Mouse (Mus musculus): ENCODE data around the gene Gm815. TPM values are rescaled to one million over a fixed set of nuclear protein-coding genes. Genes with fewer than 3 reads are reported as not detected.

Gene Gm815
- polyA plus RNA-seq, 1 experiment, result not detected

DNA sequence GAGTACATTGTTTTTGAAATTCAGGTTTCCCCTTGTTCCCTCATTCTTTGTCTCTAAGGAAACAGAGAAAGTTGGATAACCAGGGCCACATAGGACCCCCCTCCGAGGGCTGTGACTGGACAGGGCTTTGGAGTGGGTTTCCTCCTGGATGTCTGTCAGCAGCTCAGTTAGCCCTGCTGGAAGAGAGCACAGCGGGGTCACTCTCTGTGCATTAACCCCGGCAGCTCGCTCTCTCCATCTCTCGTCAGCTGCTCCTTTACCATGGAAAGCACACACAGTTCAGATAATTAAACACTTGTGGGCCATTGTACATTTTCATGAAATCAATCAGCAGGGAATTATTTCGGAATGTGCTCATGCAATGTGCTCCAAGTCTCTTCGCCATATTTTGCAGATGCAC lies 15.4 kb upstream of the Gm815 start:
- no peak overlapping the region for H3ac ChIP-seq (ENCODE audit: control insufficient read depth, insufficient read length, low read depth)
- TF ChIP-seq CEBPB (IDR thresholded peaks at IDR 0.05; ENCODE audit: low read depth) (no peak), USF1 (IDR thresholded peaks at IDR 0.05; ENCODE audit: low read depth) (no peak), CTCF (IDR thresholded peaks at IDR 0.05; ENCODE audit: control insufficient read depth, insufficient read depth, insufficient read length) (no peak), MAX (IDR thresholded peaks at IDR 0.05) (no peak), MYOG (IDR thresholded peaks at IDR 0.05; ENCODE audit: control insufficient read depth, extremely low read depth, insufficient read length) (no peak), MYOD1 (IDR thresholded peaks at IDR 0.05; ENCODE audit: control insufficient read depth, insufficient read length, low read depth) (no peak), FOSL1 (IDR thresholded peaks at IDR 0.05; ENCODE audit: insufficient read depth, low read length, poor library complexity, severe bottlenecking) (no peak)
- H3K27me3 ChIP-seq (ENCODE audit: control insufficient read depth, insufficient read depth, insufficient read length), result no peaks in the 10 kb centered on the region
- no peaks in the 10 kb centered on the region for H3K79me3 ChIP-seq (ENCODE audit: low read depth)
- H3K4me3 ChIP-seq (ENCODE audit: insufficient read depth, poor library complexity, severe bottlenecking), result no peak overlapping the region
- no peaks in the 10 kb centered on the region for H3K36me3 ChIP-seq (ENCODE audit: control insufficient read depth, insufficient read depth)
- H3K79me2 ChIP-seq (ENCODE audit: control insufficient read depth, insufficient read depth), result no peaks in the 10 kb centered on the region

DNA sequence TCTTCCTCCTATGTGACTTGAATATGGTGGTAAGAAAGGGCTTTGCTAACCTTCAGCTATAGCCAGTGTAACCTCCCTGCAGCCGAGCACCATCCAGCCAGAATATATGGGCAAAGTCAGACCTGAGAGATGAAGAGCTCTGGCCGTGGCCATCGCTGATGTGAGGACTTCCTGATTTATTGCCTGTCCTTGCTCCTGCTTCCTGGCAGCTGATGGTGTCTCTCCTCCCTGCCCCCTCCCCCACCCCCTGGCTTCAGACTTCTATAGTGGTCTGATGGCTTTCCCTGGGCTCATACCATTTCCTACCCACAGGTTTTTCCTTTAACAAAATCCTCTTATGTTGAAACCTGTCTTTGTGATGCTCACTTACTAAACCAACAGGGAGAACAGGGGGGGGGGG lies 14.6 kb upstream of the Gm815 start:
- Histone ChIP-seq H3K79me3 (ENCODE audit: low read depth) (no peaks in the 10 kb centered on the region), H3K79me2 (ENCODE audit: control insufficient read depth, insufficient read depth) (no peaks in the 10 kb centered on the region)
- TF ChIP-seq USF1 (IDR thresholded peaks at IDR 0.05; ENCODE audit: low read depth) (no peak), MYOG (IDR thresholded peaks at IDR 0.05; ENCODE audit: control insufficient read depth, extremely low read depth, insufficient read length) (no peak), CEBPB (IDR thresholded peaks at IDR 0.05; ENCODE audit: low read depth) (no peak), MYOD1 (IDR thresholded peaks at IDR 0.05; ENCODE audit: control insufficient read depth, insufficient read length, low read depth) (no peak), CTCF (IDR thresholded peaks at IDR 0.05; ENCODE audit: control insufficient read depth, insufficient read depth, insufficient read length) (no peak), MAX (IDR thresholded peaks at IDR 0.05) (no peak), FOSL1 (IDR thresholded peaks at IDR 0.05; ENCODE audit: insufficient read depth, low read length, poor library complexity, severe bottlenecking) (no peak)

DNA sequence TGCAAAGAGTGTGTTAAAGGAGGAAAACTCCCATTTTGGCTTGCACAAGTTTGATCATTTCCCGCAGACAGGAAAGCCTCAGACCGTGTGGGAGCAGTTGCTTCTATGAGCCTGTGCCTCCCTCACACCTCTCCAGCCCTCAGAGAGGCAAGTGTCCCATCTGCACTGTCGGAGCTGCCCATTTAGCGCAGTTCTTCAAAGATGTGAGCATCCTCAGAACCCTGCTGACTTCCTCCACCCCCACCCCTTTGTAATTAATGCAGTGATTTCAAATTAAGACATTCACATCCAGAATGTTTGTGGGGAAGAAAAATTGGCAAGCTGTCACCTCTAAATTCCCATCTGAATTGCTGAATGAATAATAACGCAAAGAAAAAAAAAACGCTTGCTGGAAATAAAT lies 12.8 kb upstream of the Gm815 start:
- no peak overlapping the region for H3ac ChIP-seq (ENCODE audit: control insufficient read depth, insufficient read length, low read depth)
- no peaks in the 10 kb centered on the region for H3K27me3 ChIP-seq (ENCODE audit: control insufficient read depth, insufficient read depth, insufficient read length)
- H3K4me3 ChIP-seq (ENCODE audit: insufficient read depth, poor library complexity, severe bottlenecking), result no peak overlapping the region
- no peaks in the 10 kb centered on the region for H3K79me3 ChIP-seq (ENCODE audit: low read depth)
- H3K36me3 ChIP-seq (ENCODE audit: control insufficient read depth, insufficient read depth), result no peaks in the 10 kb centered on the region
- no peaks in the 10 kb centered on the region for H3K79me2 ChIP-seq (ENCODE audit: control insufficient read depth, insufficient read depth)
- TF ChIP-seq CTCF (IDR thresholded peaks at IDR 0.05; ENCODE audit: control insufficient read depth, insufficient read depth, insufficient read length) (no peak), CEBPB (IDR thresholded peaks at IDR 0.05; ENCODE audit: low read depth) (no peak), MYOG (IDR thresholded peaks at IDR 0.05; ENCODE audit: control insufficient read depth, extremely low read depth, insufficient read length) (no peak), MYOD1 (IDR thresholded peaks at IDR 0.05; ENCODE audit: control insufficient read depth, insufficient read length, low read depth) (no peak), MAX (IDR thresholded peaks at IDR 0.05) (no peak), USF1 (IDR thresholded peaks at IDR 0.05; ENCODE audit: low read depth) (no peak), FOSL1 (IDR thresholded peaks at IDR 0.05; ENCODE audit: insufficient read depth, low read length, poor library complexity, severe bottlenecking) (no peak)

More for the DNA sequence above, 14.6 kb upstream of the Gm815 start:
- Histone ChIP-seq H3K36me3 (ENCODE audit: control insufficient read depth, insufficient read depth) (no peaks in the 10 kb centered on the region), H3K27me3 (ENCODE audit: control insufficient read depth, insufficient read depth, insufficient read length) (no peaks in the 10 kb centered on the region), H3ac (ENCODE audit: control insufficient read depth, insufficient read length, low read depth) (no peak overlapping the region), H3K4me3 (ENCODE audit: insufficient read depth, poor library complexity, severe bottlenecking) (no peak overlapping the region)

DNA sequence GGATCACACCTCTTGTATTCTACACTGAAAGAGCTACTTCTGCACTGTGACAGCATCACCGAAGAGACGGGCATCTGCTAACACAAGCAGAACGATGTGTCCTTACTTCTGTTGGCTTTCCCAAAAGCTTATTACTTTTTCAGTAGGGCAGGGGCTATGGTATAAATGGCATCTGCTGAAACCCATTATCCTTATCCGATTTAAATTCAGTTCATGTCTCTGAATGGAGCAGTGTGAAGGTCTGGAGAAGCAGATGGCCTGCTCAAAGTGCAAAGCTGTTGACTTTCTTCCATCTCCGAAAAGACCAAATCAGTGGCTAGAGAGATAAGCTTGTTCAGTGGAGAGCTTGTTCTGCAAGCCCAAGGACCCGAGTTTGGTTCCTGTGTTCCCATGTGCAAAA lies 10.1 kb upstream of the Gm815 start:
- no peaks in the 10 kb centered on the region for H3K79me2 ChIP-seq (ENCODE audit: control insufficient read depth, insufficient read depth)
- no peak overlapping the region for H3K4me3 ChIP-seq (ENCODE audit: insufficient read depth, poor library complexity, severe bottlenecking)
- H3ac ChIP-seq (ENCODE audit: control insufficient read depth, insufficient read length, low read depth), result no peak overlapping the region
- H3K27me3 ChIP-seq (ENCODE audit: control insufficient read depth, insufficient read depth, insufficient read length), result no peaks in the 10 kb centered on the region
- H3K36me3 ChIP-seq (ENCODE audit: control insufficient read depth, insufficient read depth), result no peaks in the 10 kb centered on the region
- no peaks in the 10 kb centered on the region for H3K79me3 ChIP-seq (ENCODE audit: low read depth)
- TF ChIP-seq MYOG (IDR thresholded peaks at IDR 0.05; ENCODE audit: control insufficient read depth, extremely low read depth, insufficient read length), result no peak
- no peak for TF ChIP-seq CTCF (IDR thresholded peaks at IDR 0.05; ENCODE audit: control insufficient read depth, insufficient read depth, insufficient read length)
- TF ChIP-seq MYOD1 (IDR thresholded peaks at IDR 0.05; ENCODE audit: control insufficient read depth, insufficient read length, low read depth), result no peak
- no peak for TF ChIP-seq CEBPB (IDR thresholded peaks at IDR 0.05; ENCODE audit: low read depth)
- no peak for TF ChIP-seq FOSL1 (IDR thresholded peaks at IDR 0.05; ENCODE audit: insufficient read depth, low read length, poor library complexity, severe bottlenecking)
- TF ChIP-seq MAX (IDR thresholded peaks at IDR 0.05), result no peak
- TF ChIP-seq USF1 (IDR thresholded peaks at IDR 0.05; ENCODE audit: low read depth), result no peak

DNA sequence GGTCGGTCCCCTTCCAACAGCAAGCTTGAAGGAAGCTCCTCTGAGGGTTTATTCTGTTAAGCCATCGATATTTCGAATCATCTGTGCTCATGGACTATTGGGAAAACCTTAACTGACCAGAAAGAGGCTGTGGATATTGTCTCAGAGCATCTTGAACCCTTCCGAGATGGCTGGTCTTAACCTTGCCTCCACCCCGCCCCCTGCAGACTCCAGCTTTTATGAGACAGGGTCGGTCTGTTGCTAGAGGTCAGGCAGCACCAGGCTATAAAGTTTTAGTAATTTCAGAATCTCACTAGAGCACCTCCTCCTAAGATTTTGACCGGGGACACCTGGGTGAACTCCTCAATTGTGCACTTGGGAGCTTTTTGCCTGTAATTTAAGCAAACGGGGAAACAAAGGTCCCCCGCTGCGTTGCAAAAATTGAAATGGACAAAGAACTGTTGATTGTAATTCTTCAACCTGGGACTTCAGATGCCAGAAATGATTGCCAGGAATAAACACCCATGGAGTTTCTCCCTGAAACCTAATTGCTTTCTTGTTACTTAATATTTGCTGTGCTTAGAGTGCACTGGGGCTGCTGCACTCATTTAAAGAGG lies 8.4 kb upstream of the Gm815 start:
- Histone ChIP-seq H3ac (ENCODE audit: control insufficient read depth, insufficient read length, low read depth) (no peak overlapping the region), H3K79me3 (ENCODE audit: low read depth) (no peaks in the 10 kb centered on the region), H3K4me3 (ENCODE audit: insufficient read depth, poor library complexity, severe bottlenecking) (no peak overlapping the region), H3K27me3 (ENCODE audit: control insufficient read depth, insufficient read depth, insufficient read length) (no peaks in the 10 kb centered on the region), H3K79me2 (ENCODE audit: control insufficient read depth, insufficient read depth) (no peaks in the 10 kb centered on the region), H3K36me3 (ENCODE audit: control insufficient read depth, insufficient read depth) (no peaks in the 10 kb centered on the region)
- TF ChIP-seq CEBPB (IDR thresholded peaks at IDR 0.05; ENCODE audit: low read depth) (no peak), MYOG (IDR thresholded peaks at IDR 0.05; ENCODE audit: control insufficient read depth, extremely low read depth, insufficient read length) (no peak), MAX (IDR thresholded peaks at IDR 0.05) (no peak), USF1 (IDR thresholded peaks at IDR 0.05; ENCODE audit: low read depth) (no peak), FOSL1 (IDR thresholded peaks at IDR 0.05; ENCODE audit: insufficient read depth, low read length, poor library complexity, severe bottlenecking) (no peak)

DNA sequence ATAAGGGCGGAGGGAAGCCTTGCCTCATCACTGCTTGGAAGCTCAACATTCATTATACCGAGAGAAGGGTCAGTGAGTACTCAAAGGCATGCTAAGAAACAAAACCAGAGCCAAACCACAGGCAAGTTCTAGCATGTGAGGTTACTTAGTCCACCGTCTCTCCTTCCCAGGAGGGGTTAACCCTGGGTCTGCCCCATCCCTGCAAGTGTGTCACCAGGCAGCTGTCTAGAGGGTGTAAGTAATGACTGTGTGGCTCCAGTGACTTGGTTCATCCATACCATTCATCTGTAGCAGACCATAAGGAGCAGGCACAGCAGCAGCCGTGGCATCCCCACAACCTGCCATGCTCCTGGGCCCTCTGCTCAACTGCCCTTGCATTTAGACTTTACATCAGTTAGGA lies 5.8 kb upstream of the Gm815 start:
- no peak overlapping the region for H3ac ChIP-seq (ENCODE audit: control insufficient read depth, insufficient read length, low read depth)
- no peaks in the 10 kb centered on the region for H3K79me3 ChIP-seq (ENCODE audit: low read depth)
- H3K36me3 ChIP-seq (ENCODE audit: control insufficient read depth, insufficient read depth), result no peaks in the 10 kb centered on the region

More for the DNA sequence above, 5.8 kb upstream of the Gm815 start:
- H3K79me2 ChIP-seq (ENCODE audit: control insufficient read depth, insufficient read depth), result no peaks in the 10 kb centered on the region
- H3K4me3 ChIP-seq (ENCODE audit: insufficient read depth, poor library complexity, severe bottlenecking), result no peak overlapping the region
- no peaks in the 10 kb centered on the region for H3K27me3 ChIP-seq (ENCODE audit: control insufficient read depth, insufficient read depth, insufficient read length)
- no peak for TF ChIP-seq CEBPB (IDR thresholded peaks at IDR 0.05; ENCODE audit: low read depth)
- TF ChIP-seq MAX (IDR thresholded peaks at IDR 0.05), result no peak
- no peak for TF ChIP-seq CTCF (IDR thresholded peaks at IDR 0.05; ENCODE audit: control insufficient read depth, insufficient read depth, insufficient read length)
- TF ChIP-seq MYOD1 (IDR thresholded peaks at IDR 0.05; ENCODE audit: control insufficient read depth, insufficient read length, low read depth), result no peak
- no peak for TF ChIP-seq MYOG (IDR thresholded peaks at IDR 0.05; ENCODE audit: control insufficient read depth, extremely low read depth, insufficient read length)
- TF ChIP-seq USF1 (IDR thresholded peaks at IDR 0.05; ENCODE audit: low read depth), result no peak
- TF ChIP-seq FOSL1 (IDR thresholded peaks at IDR 0.05; ENCODE audit: insufficient read depth, low read length, poor library complexity, severe bottlenecking), result no peak
